In the genomic region with DNA sequence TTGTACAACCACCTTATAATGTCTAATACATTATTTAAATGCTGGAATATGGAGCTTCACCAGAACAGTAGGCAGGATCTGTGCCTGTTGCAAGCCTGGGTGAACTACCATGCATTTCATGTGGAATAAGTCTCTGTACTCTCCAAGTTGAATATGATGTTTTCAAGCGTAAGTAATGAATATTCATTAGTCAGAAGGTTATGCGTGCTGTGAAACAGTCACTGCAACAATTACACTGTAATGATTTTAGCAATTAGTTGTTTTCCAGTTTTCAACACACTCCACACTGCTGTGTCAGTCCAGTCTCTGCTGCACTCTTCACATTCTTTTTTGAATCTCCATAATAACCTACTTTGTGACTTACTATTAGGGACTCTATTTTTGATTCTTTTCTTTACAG, we compare ENCODE assay signal across 25 mouse cellular contexts.
DNase-seq lines count a peak whose midpoint lies in the region; ATAC-seq and TF ChIP-seq lines count a peak whose summit lies in the region.
"Had no signal": no experiment of that assay in that cellular context is flagged by ENCODE, and none has a peak within 500 bp of the region (broad histone marks: within the 10 kb centered on the region; RNA-seq: fewer than 3 reads in every experiment).

No protein-coding gene starts in this region.

- H3K4me2 ChIP-seq in forebrain, embryonic 12.5 days, result no peak overlapping the region
- no peak overlapping the region for H3K4me2 ChIP-seq in forebrain, postnatal 0 days (ENCODE audit: low read depth)
- no peak overlapping the region for H3K4me2 ChIP-seq in forebrain, embryonic 14.5 days (ENCODE audit: low read length)
- H3K4me2 ChIP-seq: heart, embryonic 13.5 days; hindbrain, embryonic 14.5 days had no signal

- TF ChIP-seq CTCF in forebrain, postnatal 0 days (IDR thresholded peaks at IDR 0.05; ENCODE audit: low read depth), result no peak

- no peak overlapping the region for H3K4me3 ChIP-seq in forebrain, embryonic 12.5 days (replicated peaks)
- no peak overlapping the region for H3K4me3 ChIP-seq in forebrain, postnatal 0 days (ENCODE audit: low read depth, low read length)
- no peak overlapping the region for H3K4me3 ChIP-seq in forebrain, embryonic 14.5 days (ENCODE audit: low read depth, low read length)
- H3K4me3 ChIP-seq: heart, adult 2 months; heart, embryonic 10.5 days; heart, embryonic 13.5 days had no signal

- H3K9ac ChIP-seq in forebrain, embryonic 12.5 days, result no peak overlapping the region
- H3K9ac ChIP-seq in forebrain, postnatal 0 days, result no peak overlapping the region
- no peak overlapping the region for H3K9ac ChIP-seq in forebrain, embryonic 14.5 days (ENCODE audit: low read length)
- H3K9ac ChIP-seq: heart, embryonic 13.5 days; hindbrain, embryonic 14.5 days had no signal

- no peaks in the 10 kb centered on the region for H3K4me1 ChIP-seq in forebrain, embryonic 12.5 days
- H3K4me1 ChIP-seq in forebrain, postnatal 0 days (ENCODE audit: insufficient read depth), result no peaks in the 10 kb centered on the region
- H3K4me1 ChIP-seq in forebrain, embryonic 14.5 days (ENCODE audit: control insufficient read depth, insufficient read depth, low read length), result no peaks in the 10 kb centered on the region
- H3K4me1 ChIP-seq: heart, embryonic 10.5 days; heart, embryonic 13.5 days had no signal

- peak; percentile 39; the same call in 1 of the 2 replicates for ATAC-seq in forebrain, embryonic 12.5 days (ENCODE audit: low FRiP score)
- no peak for ATAC-seq in forebrain, postnatal 0 days
- peak; percentile 58; the same call in 1 of the 2 replicates for ATAC-seq in forebrain, embryonic 14.5 days
- ATAC-seq in monocyte, adult 5-6 weeks (replicated peaks; ENCODE audit: insufficient number of reproducible peaks, low FRiP score, low TSS enrichment, poor library complexity, severe bottlenecking), result no peak
- ATAC-seq: hindbrain, postnatal 0 days; inflammation-experienced regulatory T-cells, adult 6 months; intestine, embryonic 16.5 days had no signal

- no peaks in the 10 kb centered on the region for H3K27me3 ChIP-seq in forebrain, embryonic 12.5 days
- H3K27me3 ChIP-seq in forebrain, postnatal 0 days (ENCODE audit: insufficient read depth, low read length), result no peaks in the 10 kb centered on the region
- H3K27me3 ChIP-seq in forebrain, embryonic 14.5 days (replicated peaks; ENCODE audit: control insufficient read depth, insufficient read depth, low read length), result no peaks in the 10 kb centered on the region
- H3K27me3 ChIP-seq: CH12.LX; heart, embryonic 13.5 days had no signal

- H3K36me3 ChIP-seq in forebrain, embryonic 12.5 days (replicated peaks), result no peaks in the 10 kb centered on the region
- no peaks in the 10 kb centered on the region for H3K36me3 ChIP-seq in forebrain, postnatal 0 days (ENCODE audit: insufficient read depth)
- no peaks in the 10 kb centered on the region for H3K36me3 ChIP-seq in forebrain, embryonic 14.5 days (ENCODE audit: control insufficient read depth, insufficient read depth, low read length)
- H3K36me3 ChIP-seq: G1E; heart, embryonic 10.5 days; heart, embryonic 13.5 days had no signal

- no peak overlapping the region for H3K27ac ChIP-seq in forebrain, embryonic 12.5 days
- H3K27ac ChIP-seq in forebrain, postnatal 0 days (ENCODE audit: low read depth, low read length), result no peak overlapping the region
- no peak overlapping the region for H3K27ac ChIP-seq in forebrain, embryonic 14.5 days (ENCODE audit: low read depth, low read length)
- H3K27ac ChIP-seq: heart, adult 2 months; heart, embryonic 10.5 days; heart, embryonic 13.5 days; hindbrain, embryonic 14.5 days; hindbrain, postnatal 0 days had no signal

- H3K9me3 ChIP-seq in forebrain, embryonic 12.5 days, result no peaks in the 10 kb centered on the region
- no peaks in the 10 kb centered on the region for H3K9me3 ChIP-seq in forebrain, postnatal 0 days (ENCODE audit: low read length)
- no peaks in the 10 kb centered on the region for H3K9me3 ChIP-seq in forebrain, embryonic 14.5 days (replicated peaks; ENCODE audit: control insufficient read depth, low read length)
- H3K9me3 ChIP-seq: G1E; heart, embryonic 10.5 days; heart, embryonic 13.5 days had no signal

- WGBS in forebrain, embryonic 12.5 days, result 37% methylated on average over 2 of the region's 2 CpGs
- 31% methylated on average over 2 of the region's 2 CpGs for WGBS in forebrain, postnatal 0 days
- 20% methylated on average over 2 of the region's 2 CpGs for WGBS in forebrain, embryonic 14.5 days

- DNase-seq in forebrain, postnatal 0 days, result no peak
- peak; percentile 32 for DNase-seq in forebrain, embryonic 14.5 days (ENCODE audit: low spot score)
- DNase-seq in retina, embryonic 14.5 days (ENCODE audit: low spot score), result peak; percentile 53
- no peak for DNase-seq in gastrocnemius, postnatal 25 days
- DNase-seq in spleen, adult 12 weeks (ENCODE audit: low spot score), result no peak
- DNase-seq: adrenal gland, adult 2 months; adrenal gland, postnatal 25 days; B cell, adult 2 months; cerebellum, adult 18-20 months; cerebellum, adult 9-10 months; cerebellum, postnatal 14 days; gastrocnemius, postnatal 36 days; heart, adult 2 months; heart, postnatal 14 days; heart, postnatal 4 days had no signal

Comparison
In these comparisons a context has a peak if more than half of its experiments do, and no peak if none do; other contexts are left out.
1. ATAC-seq: peak in forebrain, embryonic 12.5 days (single experiment) and forebrain, embryonic 14.5 days (single experiment); none in forebrain, postnatal 0 days (single experiment) and monocyte, adult 5-6 weeks (single experiment).
2. DNase-seq: peak in forebrain, embryonic 14.5 days (single experiment) and retina, embryonic 14.5 days (single experiment); none in forebrain, postnatal 0 days (single experiment), gastrocnemius, postnatal 25 days (single experiment) and spleen, adult 12 weeks (single experiment).